Mouse (Mus musculus) small intestine, adult 2 months (tissue): ENCODE measurements around the gene Pld5. TPM values are rescaled to one million over a fixed set of nuclear protein-coding genes. Genes with fewer than 3 reads are reported as not detected.

Experiments
- H3K27ac ChIP-seq: fragments of 200-500 bp; 2 replicates; pipeline ENCODE4 v1.5.1; 2012; ENCODE audit warnings: low read depth, low read length, control low read depth, inconsistent platforms; ENCODE audit not compliant: insufficient read depth
- H3K27me3 ChIP-seq: fragments of 200-500 bp; 2 replicates; pipeline ENCODE4 v1.6.1; 2012; ENCODE audit warnings: mild to moderate bottlenecking, moderate library complexity, low read length, inconsistent platforms; ENCODE audit not compliant: control insufficient read depth, insufficient read depth
- H3K36me3 ChIP-seq: fragments of 200-500 bp; 2 replicates; pipeline ENCODE4 v1.6.1; 2012; ENCODE audit warnings: mild to moderate bottlenecking, low read length, control low read depth, inconsistent platforms; ENCODE audit not compliant: control insufficient read depth, insufficient read depth
- H3K4me1 ChIP-seq: fragments of 200-500 bp; 2 replicates; pipeline ENCODE4 v1.6.1; 2012; ENCODE audit warnings: low read length, inconsistent platforms, mixed read lengths; ENCODE audit not compliant: control insufficient read depth, insufficient read depth, insufficient read length
- H3K4me3 ChIP-seq: fragments of 200-500 bp; 2 replicates; pipeline ENCODE4 v1.5.1; 2012; ENCODE audit warnings: low read depth, mild to moderate bottlenecking, control low read depth, inconsistent platforms, low read length, moderate library complexity
- CTCF ChIP-seq: fragments of 200-500 bp; IDR thresholded peaks from 2 replicates; pipeline ENCODE4 v1.5.1; 2012; ENCODE audit warnings: low read depth, mild to moderate bottlenecking, control low read depth, inconsistent platforms, low read length, moderate library complexity, mixed read lengths; ENCODE audit not compliant: insufficient replicate concordance, insufficient read length; ENCODE audit errors: extremely low read depth
- POLR2A ChIP-seq: fragments of 200-500 bp; IDR thresholded peaks from 2 replicates; pipeline ENCODE4 v1.6.1; 2012; ENCODE audit warnings: low read depth, mild to moderate bottlenecking, control low read depth, inconsistent platforms, low read length, moderate library complexity
- WGBS: fragments of 180-500 bp; shearing (Covaris S2); methylation state at CpG from one replicate; pipeline ENCODE4 v1.1.7; 2018; 5-methylcytosine and 5-hydroxymethylcytosine counted together
- polyA plus RNA-seq: library from polyadenylated mRNA; depleted of rRNA; stranded (reverse); fragments of >200 nt; gene quantifications from 2 replicates; pipeline ENCODE4 v1.2.3, GENCODE M21; 2012

The Pld5 gene
- polyA plus RNA-seq, 1 experiment, result 0.11 TPM

- WGBS, result 97% methylated on average over 3 of the region's 3 CpGs
- no peaks in the 10 kb centered on the region for H3K36me3 ChIP-seq
- TF ChIP-seq POLR2A (no peak), CTCF (no peak)
- no peaks in the 10 kb centered on the region for H3K4me1 ChIP-seq
- H3K27me3 ChIP-seq, result no peaks in the 10 kb centered on the region
- no peak overlapping the region for H3K27ac ChIP-seq
- H3K4me3 ChIP-seq, result no peak overlapping the region
Measured at GRCm38 (mm10) chr1:176018523-176018922, 256.6 kb downstream of the Pld5 start.

- H3K27me3 ChIP-seq, result no peaks in the 10 kb centered on the region
- 58% methylated on average over 3 of the region's 3 CpGs for WGBS
- TF ChIP-seq POLR2A, result no peak
- no peak for TF ChIP-seq CTCF
- H3K4me1 ChIP-seq, result no peaks in the 10 kb centered on the region
- H3K4me3 ChIP-seq, result no peak overlapping the region
- no peak overlapping the region for H3K27ac ChIP-seq
- no peaks in the 10 kb centered on the region for H3K36me3 ChIP-seq
Measured at GRCm38 (mm10) chr1:176016076-176016475, 259.0 kb downstream of the Pld5 start.

- WGBS, result 28% methylated on average over 3 of the region's 3 CpGs
- Histone ChIP-seq H3K4me1 (no peaks in the 10 kb centered on the region), H3K27ac (no peak overlapping the region), H3K4me3 (no peak overlapping the region), H3K27me3 (no peaks in the 10 kb centered on the region), H3K36me3 (no peaks in the 10 kb centered on the region)
- TF ChIP-seq CTCF, result no peak
- no peak for TF ChIP-seq POLR2A
Measured at GRCm38 (mm10) chr1:176013497-176014268, 261.4 kb downstream of the Pld5 start.

GRCm38 (mm10) chr1:176011535-176011934 lies 263.6 kb downstream of the Pld5 start:
- H3K4me3 ChIP-seq, result no peak overlapping the region
- H3K27ac ChIP-seq, result no peak overlapping the region
- no peaks in the 10 kb centered on the region for H3K27me3 ChIP-seq
- H3K36me3 ChIP-seq, result no peaks in the 10 kb centered on the region
- H3K4me1 ChIP-seq, result no peaks in the 10 kb centered on the region
- TF ChIP-seq POLR2A (no peak), CTCF (no peak)

GRCm38 (mm10) chr1:176011072-176011471 lies 264.0 kb downstream of the Pld5 start:
- no peaks in the 10 kb centered on the region for H3K27me3 ChIP-seq
- H3K4me1 ChIP-seq, result no peaks in the 10 kb centered on the region
- H3K36me3 ChIP-seq, result no peaks in the 10 kb centered on the region
- no peak overlapping the region for H3K27ac ChIP-seq
- TF ChIP-seq POLR2A (no peak), CTCF (no peak)
- H3K4me3 ChIP-seq, result no peak overlapping the region

GRCm38 (mm10) chr1:176008411-176008810 lies 266.7 kb downstream of the Pld5 start:
- 67% methylated on average over 2 of the region's 2 CpGs for WGBS
- Histone ChIP-seq H3K4me1 (no peaks in the 10 kb centered on the region), H3K27me3 (no peaks in the 10 kb centered on the region), H3K36me3 (no peaks in the 10 kb centered on the region), H3K4me3 (no peak overlapping the region), H3K27ac (no peak overlapping the region)
- TF ChIP-seq POLR2A (no peak), CTCF (no peak)

- H3K4me1 ChIP-seq, result no peaks in the 10 kb centered on the region
- TF ChIP-seq POLR2A (no peak), CTCF (no peak)
- no peaks in the 10 kb centered on the region for H3K36me3 ChIP-seq
- H3K4me3 ChIP-seq, result no peak overlapping the region
- H3K27me3 ChIP-seq, result no peaks in the 10 kb centered on the region
- 70% methylated on average over 5 of the region's 5 CpGs for WGBS
- H3K27ac ChIP-seq, result no peak overlapping the region
Measured at GRCm38 (mm10) chr1:176000599-176000998, 274.5 kb downstream of the Pld5 start.
